Mouse (Mus musculus) liver, embryonic 15.5 days (tissue): ENCODE results near the gene Nfia. TPM values are rescaled to one million over a fixed set of nuclear protein-coding genes. Genes with fewer than 3 reads are reported as not detected.

Experiments
- ATAC-seq: fragments of 200-750 bp; cut with Nextera tagmentation; 2 replicates; pipeline ENCODE4 v1.8.0; 2017; ENCODE audit warnings: moderate number of reproducible peaks, mild to moderate bottlenecking, moderate library complexity; ENCODE audit not compliant: insufficient read depth
- H3K27ac ChIP-seq: fragments of 300-500 bp; sonication (generic); replicated peaks from 2 replicates; pipeline ENCODE4 v1.5.1; 2015; ENCODE audit warnings: mild to moderate bottlenecking, inconsistent platforms
- H3K27me3 ChIP-seq: fragments of 300-500 bp; sonication (generic); 2 replicates; pipeline ENCODE4 v1.6.1; 2015; ENCODE audit warnings: mild to moderate bottlenecking, inconsistent platforms
- H3K36me3 ChIP-seq: fragments of 300-500 bp; sonication (generic); replicated peaks from 2 replicates; pipeline ENCODE4 v1.6.1; 2015; ENCODE audit warnings: moderate library complexity, mild to moderate bottlenecking, inconsistent platforms
- H3K4me1 ChIP-seq: fragments of 300-500 bp; sonication (generic); replicated peaks from 2 replicates; pipeline ENCODE4 v1.6.1; 2015; ENCODE audit warnings: inconsistent platforms
- H3K4me2 ChIP-seq: fragments of 300-500 bp; sonication (generic); 2 replicates; pipeline ENCODE4 v1.6.1; 2015; ENCODE audit warnings: moderate library complexity, mild to moderate bottlenecking, inconsistent platforms
- H3K4me3 ChIP-seq: fragments of 300-500 bp; sonication (generic); replicated peaks from 2 replicates; pipeline ENCODE4 v1.5.1; 2015; ENCODE audit warnings: mild to moderate bottlenecking, inconsistent platforms
- H3K9ac ChIP-seq: fragments of 300-500 bp; sonication (generic); 2 replicates; pipeline ENCODE4 v1.6.1; 2015; ENCODE audit warnings: moderate library complexity, mild to moderate bottlenecking, inconsistent platforms
- H3K9me3 ChIP-seq: fragments of 300-500 bp; sonication (generic); replicated peaks from 2 replicates; pipeline ENCODE4 v1.6.1; 2016; ENCODE audit warnings: inconsistent platforms
- WGBS: fragments of 180-500 bp; shearing (Covaris S2); methylation state at CpG from one replicate; pipeline ENCODE4 v1.1.7; 2015; ENCODE audit warnings: mixed read lengths; ENCODE audit not compliant: insufficient replicate concordance; 5-methylcytosine and 5-hydroxymethylcytosine counted together
- polyA plus RNA-seq: library from polyadenylated mRNA; unstranded; fragments of >200 nt; fragmentation: Nextera tagmentation; extraction: Ambion mirVana; gene quantifications from 2 replicates; pipeline ENCODE4 v1.2.1, GENCODE M21; 2015

Nfia gene
- polyA plus RNA-seq, 1 experiment from 2014 or later = 4.1 TPM

- Histone ChIP-seq H3K4me1 (0 out of 2 replicates have a peak, but pooled peaks cover 2% of the 10 kb centered on the region), H3K36me3 (no peaks in the 10 kb centered on the region), H3K9ac (no peak overlapping the region), H3K4me3 (no peak overlapping the region), H3K27ac (no peak overlapping the region), H3K4me2 (no peak overlapping the region), H3K9me3 (no peaks in the 10 kb centered on the region), H3K27me3 (no peaks in the 10 kb centered on the region)
- 63% methylated on average over 8 of the region's 8 CpGs for WGBS
- no peak for ATAC-seq
These were observed 223.6 kb downstream of the Nfia start for GRCm38 (mm10) chr4:97995911-97996712.

- 63% methylated on average over 11 of the region's 11 CpGs for WGBS
- H3K4me3 ChIP-seq = no peak overlapping the region
- no peaks in the 10 kb centered on the region for H3K27me3 ChIP-seq
- H3K9ac ChIP-seq = no peak overlapping the region
- H3K27ac ChIP-seq = no peak overlapping the region
- H3K9me3 ChIP-seq = no peaks in the 10 kb centered on the region
- no peak for ATAC-seq
- H3K4me2 ChIP-seq = no peak overlapping the region
- 0 out of 2 replicates have a peak, but pooled peaks cover under 1% of the 10 kb centered on the region for H3K4me1 ChIP-seq
- H3K36me3 ChIP-seq = no peaks in the 10 kb centered on the region
These were observed 224.8 kb downstream of the Nfia start for GRCm38 (mm10) chr4:97997151-97997817.

- 68% methylated on average over 5 of the region's 5 CpGs for WGBS
- ATAC-seq = no peak
- Histone ChIP-seq H3K27me3 (no peaks in the 10 kb centered on the region), H3K9ac (no peak overlapping the region), H3K4me1 (peaks cover 19% of the 10 kb centered on the region), H3K27ac (no peak overlapping the region), H3K9me3 (no peaks in the 10 kb centered on the region), H3K4me3 (no peak overlapping the region), H3K4me2 (no peak overlapping the region), H3K36me3 (no peaks in the 10 kb centered on the region)
These were observed 229.7 kb downstream of the Nfia start for GRCm38 (mm10) chr4:98002206-98002605.

- Histone ChIP-seq H3K27ac (peak overlapping the region; percentile 62), H3K4me2 (no peak overlapping the region), H3K27me3 (no peaks in the 10 kb centered on the region), H3K4me3 (no peak overlapping the region), H3K9me3 (no peaks in the 10 kb centered on the region), H3K9ac (no peak overlapping the region), H3K36me3 (no peaks in the 10 kb centered on the region), H3K4me1 (peaks cover 19% of the 10 kb centered on the region)
- peak; percentile 32; the same call in 1 of the 2 replicates for ATAC-seq
- WGBS = 37% methylated on average over 12 of the region's 12 CpGs
These were observed 231.0 kb downstream of the Nfia start for GRCm38 (mm10) chr4:98003323-98004107.

- Histone ChIP-seq H3K27me3 (no peaks in the 10 kb centered on the region), H3K27ac (peak overlapping the region; percentile 62), H3K4me2 (no peak overlapping the region), H3K9ac (no peak overlapping the region), H3K9me3 (no peaks in the 10 kb centered on the region), H3K36me3 (no peaks in the 10 kb centered on the region), H3K4me3 (no peak overlapping the region), H3K4me1 (peaks cover 19% of the 10 kb centered on the region)
- WGBS = 26% methylated on average over 11 of the region's 11 CpGs
- ATAC-seq = peak; percentile 65
These were observed 231.6 kb downstream of the Nfia start for GRCm38 (mm10) chr4:98004108-98004625.

- no peaks in the 10 kb centered on the region for H3K27me3 ChIP-seq
- no peak overlapping the region for H3K4me3 ChIP-seq
- peaks cover 19% of the 10 kb centered on the region for H3K4me1 ChIP-seq
- no peaks in the 10 kb centered on the region for H3K9me3 ChIP-seq
- H3K9ac ChIP-seq = no peak overlapping the region
- WGBS = 64% methylated on average over 6 of the region's 6 CpGs
- H3K36me3 ChIP-seq = no peaks in the 10 kb centered on the region
- no peak overlapping the region; the same call in 1 of the 2 replicates for H3K27ac ChIP-seq
- no peak for ATAC-seq
- no peak overlapping the region for H3K4me2 ChIP-seq
These were observed 232.5 kb downstream of the Nfia start for GRCm38 (mm10) chr4:98004986-98005385.

- H3K27me3 ChIP-seq = no peaks in the 10 kb centered on the region
- H3K9ac ChIP-seq = no peak overlapping the region
- ATAC-seq = no peak
- H3K9me3 ChIP-seq = no peaks in the 10 kb centered on the region
- no peaks in the 10 kb centered on the region for H3K36me3 ChIP-seq
- no peak overlapping the region for H3K27ac ChIP-seq
- 53% methylated on average over 4 of the region's 4 CpGs for WGBS
- peaks cover 6% of the 10 kb centered on the region; the same call in 1 of the 2 replicates for H3K4me1 ChIP-seq
- no peak overlapping the region for H3K4me3 ChIP-seq
- no peak overlapping the region for H3K4me2 ChIP-seq
These were observed 236.4 kb downstream of the Nfia start for GRCm38 (mm10) chr4:98008814-98009368.

GRCm38 (mm10) chr4:98009966-98010365 lies 237.4 kb downstream of the Nfia start:
- ATAC-seq = no peak
- no peaks in the 10 kb centered on the region for H3K36me3 ChIP-seq
- no peaks in the 10 kb centered on the region for H3K27me3 ChIP-seq
- no peak overlapping the region for H3K9ac ChIP-seq
- H3K4me1 ChIP-seq = no peaks in the 10 kb centered on the region
- no peak overlapping the region for H3K4me2 ChIP-seq
- no peaks in the 10 kb centered on the region for H3K9me3 ChIP-seq
- 75% methylated on average over 2 of the region's 2 CpGs for WGBS
- no peak overlapping the region for H3K27ac ChIP-seq
- no peak overlapping the region for H3K4me3 ChIP-seq

GRCm38 (mm10) chr4:98019811-98020210 lies 247.3 kb downstream of the Nfia start:
- no peak for ATAC-seq
- 61% methylated on average over 3 of the region's 3 CpGs for WGBS
- H3K27me3 ChIP-seq = no peaks in the 10 kb centered on the region
- no peak overlapping the region for H3K4me3 ChIP-seq
- no peaks in the 10 kb centered on the region for H3K9me3 ChIP-seq
- H3K27ac ChIP-seq = no peak overlapping the region
- no peak overlapping the region for H3K9ac ChIP-seq
- H3K36me3 ChIP-seq = no peaks in the 10 kb centered on the region
- H3K4me1 ChIP-seq = no peaks in the 10 kb centered on the region
- no peak overlapping the region for H3K4me2 ChIP-seq

- Histone ChIP-seq H3K9ac (no peak overlapping the region), H3K27ac (no peak overlapping the region), H3K4me1 (no peaks in the 10 kb centered on the region), H3K36me3 (no peaks in the 10 kb centered on the region), H3K4me3 (no peak overlapping the region), H3K9me3 (no peaks in the 10 kb centered on the region), H3K27me3 (no peaks in the 10 kb centered on the region), H3K4me2 (no peak overlapping the region)
- 53% methylated on average over 7 of the region's 7 CpGs for WGBS
- ATAC-seq = no peak
These were observed 248.3 kb downstream of the Nfia start for GRCm38 (mm10) chr4:98020836-98021235.
